Mouse (Mus musculus) hindbrain, postnatal 0 days (tissue): ENCODE results near the gene Rin2. TPM values are rescaled to one million over a fixed set of nuclear protein-coding genes. Genes with fewer than 3 reads are reported as not detected.
"Not testable (repeated sequence)": the region's sequence is repeated elsewhere in the genome, so short reads cannot be mapped to it uniquely, and the experiment has no call there.

Experiments used
- ATAC-seq: fragments of 200-750 bp; cut with Nextera tagmentation; 2 replicates; pipeline ENCODE4 v1.8.0; 2017; ENCODE audit warnings: mild to moderate bottlenecking, moderate TSS enrichment, moderate library complexity
- DNase-seq: peaks from one replicate; pipeline ENCODE4 v3.0.0-alpha.2; 2015; ENCODE audit warnings: low spot score
- H3K27ac ChIP-seq: fragments of 300-500 bp; sonication (generic); 2 replicates; pipeline ENCODE4 v1.5.1; 2014; ENCODE audit warnings: mild to moderate bottlenecking
- H3K27me3 ChIP-seq: fragments of 300-500 bp; sonication (generic); 2 replicates; pipeline ENCODE4 v1.6.1; 2014; ENCODE audit warnings: low read length, mixed read lengths; ENCODE audit not compliant: insufficient read depth
- H3K36me3 ChIP-seq: fragments of 300-500 bp; sonication (generic); 2 replicates; pipeline ENCODE4 v1.6.1; 2014; ENCODE audit warnings: low read length, mixed read lengths; ENCODE audit not compliant: insufficient read depth
- H3K4me1 ChIP-seq: fragments of 300-500 bp; sonication (generic); 2 replicates; pipeline ENCODE4 v1.6.1; 2014; ENCODE audit warnings: antibody characterized with exemption, low read length, mixed read lengths; ENCODE audit not compliant: insufficient read depth
- H3K4me2 ChIP-seq: fragments of 300-500 bp; sonication (generic); 2 replicates; pipeline ENCODE4 v1.6.1; 2014; ENCODE audit warnings: low read depth, mild to moderate bottlenecking, low read length, moderate library complexity, mixed read lengths
- H3K4me3 ChIP-seq: fragments of 300-500 bp; sonication (generic); 2 replicates; pipeline ENCODE4 v1.5.1; 2014; ENCODE audit warnings: low read length
- H3K9ac ChIP-seq: fragments of 300-500 bp; sonication (generic); replicated peaks from 2 replicates; pipeline ENCODE4 v1.6.1; 2014; ENCODE audit warnings: mild to moderate bottlenecking, low read length, moderate library complexity, mixed read lengths
- H3K9me3 ChIP-seq: fragments of 300-500 bp; sonication (generic); 2 replicates; pipeline ENCODE4 v1.6.1; 2016; ENCODE audit warnings: low read length, mixed read lengths
- CTCF ChIP-seq: IDR thresholded peaks from 2 replicates; pipeline ENCODE4 v1.5.1; 2016; ENCODE audit warnings: antibody characterized with exemption, control low read depth, low read depth
- WGBS: fragments of 180-500 bp; shearing (Covaris S2); extraction: QIAGEN DNeasy Blood & Tissue Kit; methylation state at CpG from one replicate; pipeline ENCODE4 v1.1.7; 2014; 5-methylcytosine and 5-hydroxymethylcytosine counted together
- polyA plus RNA-seq: library from polyadenylated mRNA; unstranded; fragments of >200 nt; fragmentation: Nextera tagmentation; extraction: Ambion mirVana; gene quantifications from 2 replicates; pipeline ENCODE4 v1.2.1, GENCODE M21; 2015
- total RNA-seq: library from RNA; depleted of rRNA; stranded (reverse); fragments of >200 nt; gene quantifications from 2 replicates; pipeline ENCODE4 v1.2.3, GENCODE M21; 2014

The Rin2 gene
- total and polyA plus RNA-seq, 2 experiments from 2014 or later = 9.4 to 11.7 TPM

- no peaks in the 10 kb centered on the region for H3K27me3 ChIP-seq
- peak within 1 kb of the TSS; percentile 97 for H3K4me3 ChIP-seq
- ATAC-seq (no peak), DNase-seq (no peak)
- no peak within 1 kb of the TSS for H3K9ac ChIP-seq
- 87% methylated on average over 6 of the region's 6 CpGs for WGBS
- no peak for TF ChIP-seq CTCF
- peaks cover 9% of the 10 kb centered on the region for H3K4me1 ChIP-seq
- H3K4me2 ChIP-seq = peak within 1 kb of the TSS; percentile 70
- H3K27ac ChIP-seq = no peak within 1 kb of the TSS
- no peaks in the 10 kb centered on the region for H3K9me3 ChIP-seq
- no peaks in the 10 kb centered on the region for H3K36me3 ChIP-seq
Observed at GRCm38 (mm10) chr2:145901861-145902260, 226.8 kb downstream of the Rin2 start, which contains the start of gene Naa20. Gene Naa20, plus strand, starts transcription at chr2:145902099.

- ATAC-seq = peak; percentile 97
Observed at GRCm38 (mm10) chr2:145903061-145903901, 228.3 kb downstream of the Rin2 start.

GRCm38 (mm10) chr2:145903983-145904616 lies 229.1 kb downstream of the Rin2 start:
- H3K4me2 ChIP-seq = peak overlapping the region; percentile 70
- no peak for TF ChIP-seq CTCF
- peak overlapping the region; percentile 86 for H3K9ac ChIP-seq
- DNase-seq (no peak), ATAC-seq (no peak)
- H3K36me3 ChIP-seq = peaks cover 5% of the 10 kb centered on the region
- H3K4me3 ChIP-seq = peak overlapping the region; percentile 97
- H3K4me1 ChIP-seq = peaks cover 9% of the 10 kb centered on the region
- no peak overlapping the region for H3K27ac ChIP-seq
- H3K27me3 ChIP-seq = no peaks in the 10 kb centered on the region
- no peaks in the 10 kb centered on the region for H3K9me3 ChIP-seq
- 38% methylated on average over 12 of the region's 12 CpGs for WGBS

More at GRCm38 (mm10) chr2:145903061-145903901, 228.3 kb downstream of the Rin2 start:
- DNase-seq = peak; percentile 96
- Histone ChIP-seq H3K9me3 (no peaks in the 10 kb centered on the region), H3K27me3 (no peaks in the 10 kb centered on the region), H3K4me3 (peak overlapping the region; percentile 97), H3K9ac (peak overlapping the region; percentile 86), H3K36me3 (no peaks in the 10 kb centered on the region), H3K27ac (peak overlapping the region; percentile 86; the same call in 1 of the 2 replicates), H3K4me1 (peaks cover 9% of the 10 kb centered on the region), H3K4me2 (peak overlapping the region; percentile 70)
- under 1% methylated on average over 68 of the region's 68 CpGs for WGBS
- TF ChIP-seq CTCF = peak; percentile 72

DNA sequence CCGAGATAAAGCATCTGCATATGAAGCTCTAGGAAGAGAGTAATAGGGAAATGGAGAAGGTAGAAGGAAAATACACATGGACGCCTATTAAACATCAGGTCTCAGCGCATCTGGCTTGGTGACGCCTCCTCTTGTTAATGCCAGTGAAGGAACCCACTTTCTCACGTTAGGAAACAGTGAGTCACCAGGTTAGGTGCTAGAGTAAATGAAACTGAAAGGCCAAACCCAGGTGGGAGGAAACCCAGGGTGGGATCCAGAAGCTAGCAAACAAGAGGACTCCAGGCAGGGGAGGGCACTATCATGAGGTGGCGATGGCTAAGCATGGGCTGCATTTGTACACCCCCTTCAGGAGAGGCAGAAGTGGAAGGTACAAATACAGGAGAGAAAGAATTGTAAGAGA lies 230.1 kb downstream of the Rin2 start:
- no peak for ATAC-seq
- Histone ChIP-seq H3K4me1 (peaks cover 9% of the 10 kb centered on the region), H3K27ac (no peak overlapping the region)

GRCm38 (mm10) chr2:145905884-145906283 lies 230.9 kb downstream of the Rin2 start:
- 33% methylated on average over 4 of the region's 4 CpGs for WGBS
- H3K4me2 ChIP-seq, H3K4me1 ChIP-seq, H3K36me3 ChIP-seq, DNase-seq, ATAC-seq, H3K27me3 ChIP-seq, H3K4me3 ChIP-seq, H3K27ac ChIP-seq, H3K9ac ChIP-seq, H3K9me3 ChIP-seq: not testable (repeated sequence)
- TF ChIP-seq CTCF = peak; percentile 43

More for the DNA sequence above, 230.1 kb downstream of the Rin2 start:
- no peak for TF ChIP-seq CTCF
- Histone ChIP-seq H3K27me3 (no peaks in the 10 kb centered on the region), H3K4me2 (peak overlapping the region; percentile 70; the same call in 1 of the 2 replicates), H3K4me3 (no peak overlapping the region), H3K36me3 (peaks cover 9% of the 10 kb centered on the region), H3K9ac (no peak overlapping the region), H3K9me3 (no peaks in the 10 kb centered on the region)
- no peak for DNase-seq
- 82% methylated on average over 6 of the region's 6 CpGs for WGBS

GRCm38 (mm10) chr2:145920941-145921650 lies 246.1 kb downstream of the Rin2 start:
- no peak overlapping the region for H3K4me3 ChIP-seq
- no peaks in the 10 kb centered on the region for H3K9me3 ChIP-seq
- no peaks in the 10 kb centered on the region for H3K4me1 ChIP-seq
- H3K9ac ChIP-seq = no peak overlapping the region
- DNase-seq = no peak
- no peak overlapping the region for H3K27ac ChIP-seq
- H3K27me3 ChIP-seq = no peaks in the 10 kb centered on the region
- ATAC-seq = no peak
- TF ChIP-seq CTCF = 0 out of 2 replicates have a peak, but pooled peaks have one; percentile 43
- 92% methylated on average over 8 of the region's 8 CpGs for WGBS
- peaks cover 47% of the 10 kb centered on the region for H3K36me3 ChIP-seq
- no peak overlapping the region for H3K4me2 ChIP-seq
